Mouse (Mus musculus) cortical plate, adult 2 months (tissue): ENCODE results near the gene Brd7.

Experiments used
- CTCF ChIP-seq: fragments of 200-500 bp; IDR thresholded peaks from 2 replicates; pipeline ENCODE4 v1.5.1; 2011; ENCODE audit warnings: mild to moderate bottlenecking, control low read depth, low read length; ENCODE audit not compliant: insufficient read depth; ENCODE audit errors: extremely low read depth
- POLR2A ChIP-seq: fragments of 200-500 bp; IDR thresholded peaks from 2 replicates; pipeline ENCODE4 v1.6.1; 2011; ENCODE audit warnings: mild to moderate bottlenecking, low read length, control low read depth; ENCODE audit not compliant: insufficient read depth; ENCODE audit errors: extremely low read depth

DNA sequence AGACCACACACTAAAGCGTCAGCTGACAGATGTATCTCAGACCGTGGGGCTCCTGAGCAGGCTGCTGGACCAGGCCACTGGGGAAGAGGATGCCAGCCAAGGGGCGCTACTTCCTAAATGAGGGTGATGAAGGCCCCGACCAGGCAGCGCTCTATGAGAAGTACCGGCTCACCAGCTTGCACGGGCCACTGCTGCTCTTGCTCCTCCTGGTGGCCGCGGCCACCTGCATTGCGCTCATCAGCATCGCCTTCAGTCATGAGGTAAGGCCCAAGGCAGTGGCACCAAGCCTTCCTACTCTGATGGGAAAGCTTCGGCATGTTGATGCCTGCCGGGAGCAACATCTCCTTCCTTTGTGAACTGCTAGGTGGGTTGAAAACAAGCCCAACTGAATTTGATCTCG is 55.5 kb downstream of the Brd7 start:
- TF ChIP-seq POLR2A (no peak), CTCF (no peak)
